Mouse (Mus musculus) kidney, adult 11 months (tissue): ENCODE measurements around the gene Bach2.

ENCODE experiments used
- DNase-seq: peaks from one replicate; pipeline ENCODE4 v3.0.0; 2022

Bach2 gene

DNA sequence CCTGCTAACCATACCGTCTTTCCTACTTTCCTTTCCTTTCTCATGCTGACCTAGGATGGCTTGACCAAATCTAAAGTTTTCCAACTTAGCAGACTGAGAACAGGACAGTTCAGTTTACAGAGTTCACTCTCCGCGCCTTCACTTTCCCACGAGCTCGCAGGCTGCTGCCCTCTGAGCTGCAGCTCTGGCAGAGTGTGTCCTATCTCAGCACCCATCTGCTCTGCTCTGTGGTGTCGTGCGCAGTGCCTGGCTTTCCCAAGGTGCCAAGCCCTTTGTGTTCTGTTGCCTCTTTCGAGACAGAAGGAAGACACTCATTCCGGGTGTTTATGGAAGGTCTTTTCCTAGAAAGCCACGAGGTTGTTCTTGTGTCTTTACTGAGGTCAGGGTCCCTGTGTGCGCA lies 300.4 kb downstream of the Bach2 start:
- no peak for DNase-seq

GRCm38 (mm10) chr4:32544821-32545545 lies 306.4 kb downstream of the Bach2 start:
- DNase-seq: no peak

DNA sequence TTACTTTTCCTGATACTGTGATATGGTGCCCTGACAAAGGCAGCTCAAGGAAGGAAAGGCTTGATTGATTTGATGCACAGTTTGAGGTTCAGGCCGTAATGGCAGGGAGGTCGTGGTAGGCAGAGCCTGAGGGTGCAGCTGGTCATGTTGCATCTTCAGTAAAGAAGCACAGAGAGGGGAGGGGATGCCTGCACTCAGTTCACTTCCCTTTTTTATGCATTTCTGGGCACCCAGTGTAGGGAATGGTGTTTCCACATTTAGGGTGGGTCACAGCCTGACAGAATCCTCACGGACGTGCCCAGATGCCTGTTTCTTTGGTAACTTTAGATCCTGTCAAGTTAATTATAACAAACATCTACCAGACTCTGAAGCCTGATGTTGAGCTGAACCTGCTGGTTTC lies 306.9 kb downstream of the Bach2 start:
- DNase-seq: no peak

- DNase-seq: no peak
Measured at GRCm38 (mm10) chr4:32549150-32549549, 310.5 kb downstream of the Bach2 start.

- no peak for DNase-seq
Measured at GRCm38 (mm10) chr4:32551337-32551736, 312.7 kb downstream of the Bach2 start.

DNA sequence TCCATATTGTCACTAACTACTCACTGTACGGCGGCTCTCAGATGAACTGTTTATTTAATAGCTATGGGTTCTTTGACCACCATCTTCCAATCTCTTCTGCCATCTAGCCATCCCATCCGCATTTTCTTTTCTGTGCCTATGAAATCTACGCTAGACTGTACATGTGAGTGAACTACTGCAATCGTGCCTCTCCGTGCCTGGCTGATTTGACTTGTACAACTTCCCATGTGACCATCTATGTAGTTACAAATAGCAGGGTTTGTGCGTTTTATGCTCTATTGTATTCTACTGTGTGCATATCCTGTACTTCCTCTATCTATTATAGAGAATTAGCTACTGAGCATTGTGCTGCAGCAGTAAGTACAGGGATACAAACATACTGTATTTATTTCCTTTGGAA lies 316.9 kb downstream of the Bach2 start:
- no peak for DNase-seq

GRCm38 (mm10) chr4:32560246-32560645 lies 321.6 kb downstream of the Bach2 start:
- DNase-seq: no peak

GRCm38 (mm10) chr4:32560724-32561554 lies 322.3 kb downstream of the Bach2 start:
- DNase-seq: no peak

GRCm38 (mm10) chr4:32561555-32562095 lies 323.0 kb downstream of the Bach2 start:
- DNase-seq: peak; percentile 37

DNA sequence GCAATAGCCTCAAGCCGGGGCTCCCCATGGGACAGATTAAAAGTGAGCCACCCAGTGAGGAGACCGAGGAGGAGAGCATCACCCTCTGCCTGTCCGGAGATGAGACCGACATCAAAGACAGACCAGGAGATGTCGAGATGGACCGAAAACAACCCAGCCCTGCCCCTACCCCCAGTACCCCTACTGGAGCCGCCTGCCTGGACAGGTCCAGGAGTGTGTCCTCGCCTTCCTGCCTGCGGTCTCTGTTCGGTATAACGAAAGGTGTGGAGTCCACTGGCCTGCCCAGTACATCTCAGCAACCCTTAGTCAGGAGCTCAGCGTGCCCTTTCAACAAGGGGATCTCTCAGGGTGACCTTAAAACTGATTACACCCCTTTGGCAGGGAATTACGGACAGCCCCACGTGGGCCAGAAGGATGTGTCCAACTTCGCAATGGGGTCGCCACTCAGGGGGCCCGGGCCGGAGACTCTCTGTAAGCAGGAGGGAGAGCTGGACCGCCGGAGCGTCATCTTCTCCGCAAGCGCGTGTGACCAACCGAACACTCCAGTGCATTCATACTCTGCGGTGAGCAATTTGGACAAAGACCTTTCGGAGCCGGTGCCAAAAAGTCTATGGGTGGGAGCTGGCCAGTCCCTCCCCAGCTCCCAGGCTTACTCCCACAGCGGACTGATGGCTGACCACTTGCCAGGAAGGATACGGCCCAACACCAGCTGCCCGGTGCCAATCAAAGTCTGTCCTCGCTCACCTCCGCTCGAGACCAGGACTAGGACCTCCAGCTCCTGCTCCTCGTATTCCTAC lies 323.9 kb downstream of the Bach2 start:
- no peak for DNase-seq

GRCm38 (mm10) chr4:32564416-32564815 lies 325.8 kb downstream of the Bach2 start:
- DNase-seq: no peak

GRCm38 (mm10) chr4:32564918-32565317 lies 326.3 kb downstream of the Bach2 start:
- DNase-seq: no peak

DNA sequence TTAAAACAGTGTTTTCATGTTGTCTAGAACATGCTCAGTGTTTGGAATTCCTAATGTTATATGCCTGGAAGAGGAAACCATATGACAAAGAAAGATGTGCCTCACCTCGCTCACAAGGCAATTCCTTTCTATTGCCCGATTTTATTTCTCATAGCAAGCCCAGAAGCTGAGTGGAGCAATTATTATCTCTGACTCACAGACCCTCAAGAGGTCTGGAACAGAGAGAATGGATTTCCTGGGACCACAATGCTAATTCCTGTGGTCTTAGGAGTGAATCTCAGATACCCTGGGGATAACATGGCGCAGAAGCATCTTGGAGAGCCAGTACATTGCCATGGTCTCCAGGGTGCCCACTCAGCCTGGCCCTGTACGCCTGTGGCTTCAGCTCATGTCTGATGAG lies 330.4 kb downstream of the Bach2 start:
- DNase-seq: no peak

DNA sequence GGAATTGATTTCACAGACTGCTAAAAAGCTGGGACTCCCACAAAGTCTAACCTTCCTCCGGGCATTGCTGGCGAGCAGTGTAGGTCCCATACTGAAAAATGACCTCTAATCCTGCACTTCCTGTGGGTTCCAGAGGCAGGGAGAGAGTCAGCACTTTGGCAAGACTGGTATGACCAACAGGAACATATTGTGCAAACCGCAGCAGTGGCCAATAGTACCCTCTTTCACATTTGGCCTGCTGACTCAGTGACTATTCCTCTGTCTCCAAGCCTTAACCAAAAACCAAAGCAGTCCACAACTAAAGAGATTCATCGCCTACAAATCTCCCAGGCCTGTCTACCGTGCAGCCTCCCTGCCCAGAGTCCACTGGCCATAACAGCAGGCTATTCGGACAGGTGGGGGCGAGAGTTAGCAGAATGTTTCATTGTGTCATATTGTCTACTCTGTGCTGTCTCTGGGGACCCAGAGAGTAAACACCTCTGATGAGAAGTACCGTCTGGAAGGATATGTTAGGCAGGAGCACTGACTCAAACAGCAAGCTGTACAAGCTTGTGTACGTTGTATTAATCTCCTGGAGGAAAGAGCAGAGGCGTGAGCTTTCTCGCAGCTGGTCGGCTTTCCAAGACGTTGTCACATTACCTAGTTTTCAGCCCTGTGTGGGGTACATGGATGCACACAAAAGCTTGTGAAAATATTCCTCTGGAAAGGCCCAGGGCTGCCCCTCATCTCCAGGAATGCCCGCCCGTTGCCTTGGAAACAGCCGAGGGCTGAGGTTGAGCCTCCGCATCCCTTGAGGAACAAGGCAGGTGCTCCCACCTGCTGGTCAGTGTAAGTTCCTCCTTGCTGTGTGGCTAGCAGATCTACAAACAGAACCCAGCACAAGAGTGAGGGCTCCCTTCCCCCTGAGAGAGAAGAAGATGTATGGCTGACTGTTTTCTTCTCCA lies 331.7 kb downstream of the Bach2 start:
- DNase-seq: peak; percentile 22

GRCm38 (mm10) chr4:32570939-32571317 lies 332.3 kb downstream of the Bach2 start:
- no peak for DNase-seq

- DNase-seq: no peak
Measured at GRCm38 (mm10) chr4:32571441-32571840, 332.8 kb downstream of the Bach2 start.

DNA sequence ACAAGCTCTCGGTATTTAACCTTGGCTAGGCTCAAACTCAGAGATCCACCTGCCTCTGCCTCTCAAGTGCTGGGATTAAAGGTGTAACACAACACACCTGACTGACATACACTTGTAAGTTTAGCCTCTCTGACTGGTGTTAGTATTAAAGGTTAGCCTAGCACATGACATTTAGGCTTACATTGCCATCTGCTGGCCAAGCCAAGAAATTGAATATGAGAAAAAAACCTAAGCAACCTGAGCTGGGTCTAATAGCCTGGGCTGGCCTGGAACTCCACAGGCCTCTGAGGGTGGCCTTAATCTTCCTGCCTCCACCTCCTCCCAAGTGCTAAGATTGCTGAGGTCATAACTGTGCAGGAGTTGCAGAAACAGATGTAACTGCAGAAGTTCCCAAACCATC lies 333.5 kb downstream of the Bach2 start:
- DNase-seq: peak; percentile 27

DNA sequence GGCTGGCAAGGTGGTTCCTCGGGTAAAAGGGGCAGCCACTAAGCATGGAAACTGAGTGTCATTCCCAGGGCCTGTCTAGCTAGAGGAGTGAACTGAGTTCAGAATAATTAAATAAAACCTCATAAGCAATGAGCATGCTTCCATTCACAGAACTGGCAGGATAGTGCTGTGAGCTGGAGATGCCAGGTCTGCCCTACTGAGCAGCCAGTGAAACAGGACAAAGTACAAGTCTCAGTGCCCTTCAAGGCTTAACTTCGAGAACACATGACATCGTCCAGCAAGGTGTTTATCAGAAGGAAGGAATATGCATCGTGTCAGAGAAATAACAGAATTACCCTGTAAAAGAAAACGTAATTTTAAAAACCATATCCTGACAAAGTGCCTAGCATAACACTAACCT lies 335.0 kb downstream of the Bach2 start:
- no peak for DNase-seq

DNA sequence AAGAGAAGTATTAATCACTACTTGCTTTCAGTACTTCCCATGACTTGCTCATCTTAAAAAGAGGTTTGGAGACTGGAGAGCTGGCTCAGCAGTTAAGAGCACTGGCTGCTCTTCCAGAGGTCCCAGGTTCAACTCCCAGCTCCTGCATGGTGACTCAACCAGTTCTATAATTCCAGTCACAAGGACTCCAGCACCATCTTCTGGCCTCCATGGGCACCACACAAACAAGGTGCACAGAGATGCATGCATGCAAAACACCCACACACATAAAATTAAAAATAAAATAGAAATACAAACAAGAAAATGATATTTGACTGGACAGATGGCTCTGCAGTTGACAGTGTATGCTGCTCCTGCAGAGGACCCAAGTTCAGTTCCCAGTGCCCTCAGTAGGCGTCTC lies 336.0 kb downstream of the Bach2 start:
- DNase-seq: no peak

- no peak for DNase-seq
Measured at GRCm38 (mm10) chr4:32575165-32575564, 336.6 kb downstream of the Bach2 start.

- no peak for DNase-seq
Measured at GRCm38 (mm10) chr4:32579850-32580249, 341.2 kb downstream of the Bach2 start.

DNA sequence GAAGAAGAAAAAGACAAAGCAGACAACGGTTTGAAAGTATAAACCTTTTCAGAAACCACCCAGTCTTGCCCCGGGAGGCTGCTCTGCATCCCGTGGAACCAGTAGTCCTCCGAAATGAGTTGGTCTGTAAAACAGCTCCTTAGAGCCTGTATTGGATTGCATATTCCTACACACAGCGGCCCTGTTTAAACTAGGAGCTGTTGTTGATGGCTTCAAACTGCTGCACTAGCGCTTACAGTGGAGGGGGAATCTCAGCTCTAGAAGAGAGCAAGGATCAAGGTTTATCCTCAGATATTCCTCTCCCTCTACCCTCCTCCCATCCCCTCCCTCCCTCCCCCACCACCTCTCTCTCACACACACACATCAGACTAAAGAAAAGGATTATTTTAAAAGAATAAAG lies 345.6 kb downstream of the Bach2 start:
- no peak for DNase-seq
